Mouse (Mus musculus) c-Kit-positive CD71-positive TER-119-positive erythroid progenitor cells, embryonic 14.5 days (primary cell): ENCODE measurements around the gene Wdr6.

Experiments
- DNase-seq: peaks from one replicate; pipeline ENCODE4 v3.0.0-alpha.2; 2013; ENCODE audit warnings: low spot score

Wdr6 gene

GRCm38 (mm10) chr9:108573774-108574690, 4.5 kb downstream of the Wdr6 start:
- no peak for DNase-seq

DNA sequence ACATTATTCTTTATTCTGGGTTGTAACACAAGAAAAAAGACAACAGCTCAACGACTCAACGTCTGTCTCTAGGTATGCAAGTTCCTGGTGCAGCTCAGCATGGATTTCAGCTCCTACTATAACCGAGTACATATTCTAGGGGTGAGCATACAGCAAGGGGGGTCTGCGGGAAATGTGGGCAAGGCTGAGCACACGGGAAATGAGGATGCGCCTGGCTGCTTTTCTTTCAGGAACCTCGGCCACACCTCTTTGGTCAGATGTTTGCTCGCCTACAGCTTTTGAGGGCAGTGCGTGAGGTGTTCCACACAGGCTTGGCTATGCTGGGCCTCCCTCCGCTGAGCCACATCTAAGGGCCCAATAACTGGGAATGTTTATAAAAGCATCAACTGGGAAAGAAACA, 6.2 kb downstream of the Wdr6 start:
- DNase-seq = no peak

- DNase-seq = no peak
These were observed 7.1 kb downstream of the Wdr6 start for GRCm38 (mm10) chr9:108571401-108571973.

- peak; percentile 84 for DNase-seq
These were observed 8.2 kb downstream of the Wdr6 start for GRCm38 (mm10) chr9:108570207-108570896.

DNA sequence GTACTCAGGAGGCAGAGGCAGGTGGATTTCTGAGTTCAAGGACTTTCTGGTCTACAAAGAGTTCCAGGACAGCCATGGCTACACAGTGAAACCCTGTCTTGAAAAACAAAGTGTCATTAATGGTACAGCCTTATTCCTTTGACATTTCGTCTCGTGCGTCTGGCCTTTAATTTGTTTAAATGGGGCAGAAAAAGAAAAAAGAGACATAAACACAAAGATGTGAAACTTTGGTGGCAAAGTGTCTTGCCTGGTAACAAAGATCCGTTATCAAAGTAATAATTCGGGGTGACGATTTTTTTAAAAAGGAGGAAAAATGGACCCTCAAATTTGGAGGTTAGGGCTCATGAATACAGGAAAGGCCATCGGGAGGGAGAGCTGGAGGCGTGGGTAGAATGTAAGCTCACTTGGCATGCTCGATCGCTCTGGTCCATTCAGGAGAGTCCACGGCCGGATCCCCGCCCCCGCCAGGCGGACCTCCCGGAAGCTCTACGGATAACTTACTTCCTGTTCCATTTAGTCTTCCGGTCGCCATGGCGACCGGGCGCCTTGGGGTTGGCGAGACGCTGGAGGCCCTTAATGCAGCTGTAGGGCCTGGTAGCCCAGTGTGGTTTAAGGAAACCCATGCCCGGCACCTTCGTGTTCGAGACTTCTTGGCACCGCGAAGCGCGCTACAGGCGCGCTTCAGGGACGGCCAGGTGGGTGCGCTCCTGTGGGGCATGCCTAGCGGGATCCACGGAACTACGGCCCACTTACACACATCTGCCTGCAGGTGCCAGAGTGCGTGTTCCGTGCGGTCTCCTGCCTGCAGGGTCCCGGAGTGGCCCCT, 8.9 kb downstream of the Wdr6 start, which contains the start of gene Dalrd3:
Gene Dalrd3 (plus strand): TSS at position 506 of the 826 bp plus-strand sequence.
- DNase-seq = peak; percentile 91

DNA sequence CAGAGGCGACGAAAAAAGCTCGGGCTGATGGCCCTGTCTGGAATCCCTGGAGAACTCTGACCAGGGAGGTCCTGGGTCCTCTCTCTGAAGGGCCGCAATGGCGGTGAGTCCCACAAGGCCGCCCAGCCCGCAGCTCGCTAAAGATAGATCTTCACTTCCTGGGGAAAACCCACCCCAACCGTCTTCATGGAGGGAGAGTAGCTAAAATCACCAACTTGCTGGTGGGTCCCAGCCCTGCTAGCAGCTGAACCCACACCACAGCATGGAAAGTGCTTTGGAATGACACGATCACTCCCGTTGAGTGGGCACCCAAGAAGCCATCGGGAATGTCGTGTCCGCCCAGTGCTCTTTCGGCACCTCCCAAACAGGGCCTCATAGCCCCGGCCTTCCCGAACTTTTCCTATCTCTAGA, 10.0 kb downstream of the Wdr6 start:
- DNase-seq = no peak

DNA sequence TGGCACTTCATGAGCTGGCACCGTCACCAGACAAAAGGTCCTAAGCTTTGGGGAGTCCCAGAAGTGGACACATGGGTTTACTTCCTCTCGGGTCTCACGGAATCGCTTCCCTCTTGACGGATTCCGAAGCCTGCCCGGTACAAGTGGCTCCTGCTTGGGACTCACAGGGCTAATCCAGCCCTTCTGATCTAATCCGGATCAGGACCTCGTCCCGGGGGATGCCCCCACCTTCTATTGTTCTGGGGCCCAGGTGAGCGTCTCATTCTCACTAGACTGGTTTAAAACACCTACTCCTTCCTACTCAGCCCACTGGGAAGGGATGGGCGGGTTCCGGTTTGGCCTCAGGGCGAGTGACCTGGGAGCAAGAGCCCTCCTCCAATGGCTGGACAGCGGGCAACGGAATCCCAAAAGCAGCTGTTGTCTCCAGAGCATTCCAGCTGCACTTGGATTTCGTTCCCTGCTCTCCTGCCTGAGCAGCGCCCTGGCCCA, 10.6 kb downstream of the Wdr6 start:
- DNase-seq = no peak

DNA sequence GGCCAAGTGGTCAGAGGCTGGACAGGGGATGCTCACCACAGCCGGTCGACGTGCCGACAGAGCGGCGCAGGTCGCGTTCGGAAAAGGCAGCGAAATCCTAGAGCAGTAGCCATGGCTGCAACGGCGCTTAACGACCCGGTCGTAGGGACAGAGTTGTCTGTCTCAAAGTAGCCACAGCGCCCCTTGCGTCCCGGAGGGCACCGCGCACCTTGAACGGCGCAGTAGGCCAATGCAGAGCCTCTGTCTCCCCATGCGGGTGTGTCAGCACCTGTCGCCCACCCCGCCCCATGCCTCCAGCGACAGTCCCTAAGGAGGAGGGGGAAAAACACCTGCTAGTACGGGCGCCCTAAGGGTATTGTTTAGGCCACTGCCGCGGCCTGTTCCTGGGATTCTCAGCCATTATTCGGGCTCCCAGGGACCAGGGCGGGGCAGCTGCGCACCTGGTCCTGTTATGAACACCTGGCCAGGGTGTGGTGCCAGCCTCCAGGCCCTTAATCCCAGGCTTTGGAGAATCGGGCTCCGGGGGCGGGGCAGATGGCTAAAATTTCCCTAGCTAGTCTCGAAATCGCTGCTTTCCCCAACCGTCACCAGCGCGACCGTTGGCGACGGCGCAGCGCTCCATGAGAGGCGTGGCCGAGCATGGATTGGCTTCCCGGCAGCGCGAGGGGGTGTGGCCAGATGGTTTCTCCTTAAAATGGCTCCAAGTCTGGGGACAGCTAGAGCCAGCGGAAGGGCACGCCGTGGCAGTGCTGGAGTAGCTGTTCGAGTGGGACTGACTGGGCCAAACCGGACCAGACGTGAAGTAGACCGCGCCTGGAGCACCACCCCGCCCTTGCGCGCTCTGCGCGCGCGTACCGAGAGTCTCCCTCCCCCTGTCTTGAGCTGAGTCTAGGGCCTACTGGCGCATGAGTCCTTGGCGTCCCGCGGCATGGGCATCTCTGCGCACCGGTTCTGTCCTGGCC, 11.4 kb downstream of the Wdr6 start, which contains the start of gene Ndufaf3:
Gene Ndufaf3 (minus strand): TSS at position 620 of the 962 bp plus-strand sequence.
- DNase-seq = peak; percentile 92

DNA sequence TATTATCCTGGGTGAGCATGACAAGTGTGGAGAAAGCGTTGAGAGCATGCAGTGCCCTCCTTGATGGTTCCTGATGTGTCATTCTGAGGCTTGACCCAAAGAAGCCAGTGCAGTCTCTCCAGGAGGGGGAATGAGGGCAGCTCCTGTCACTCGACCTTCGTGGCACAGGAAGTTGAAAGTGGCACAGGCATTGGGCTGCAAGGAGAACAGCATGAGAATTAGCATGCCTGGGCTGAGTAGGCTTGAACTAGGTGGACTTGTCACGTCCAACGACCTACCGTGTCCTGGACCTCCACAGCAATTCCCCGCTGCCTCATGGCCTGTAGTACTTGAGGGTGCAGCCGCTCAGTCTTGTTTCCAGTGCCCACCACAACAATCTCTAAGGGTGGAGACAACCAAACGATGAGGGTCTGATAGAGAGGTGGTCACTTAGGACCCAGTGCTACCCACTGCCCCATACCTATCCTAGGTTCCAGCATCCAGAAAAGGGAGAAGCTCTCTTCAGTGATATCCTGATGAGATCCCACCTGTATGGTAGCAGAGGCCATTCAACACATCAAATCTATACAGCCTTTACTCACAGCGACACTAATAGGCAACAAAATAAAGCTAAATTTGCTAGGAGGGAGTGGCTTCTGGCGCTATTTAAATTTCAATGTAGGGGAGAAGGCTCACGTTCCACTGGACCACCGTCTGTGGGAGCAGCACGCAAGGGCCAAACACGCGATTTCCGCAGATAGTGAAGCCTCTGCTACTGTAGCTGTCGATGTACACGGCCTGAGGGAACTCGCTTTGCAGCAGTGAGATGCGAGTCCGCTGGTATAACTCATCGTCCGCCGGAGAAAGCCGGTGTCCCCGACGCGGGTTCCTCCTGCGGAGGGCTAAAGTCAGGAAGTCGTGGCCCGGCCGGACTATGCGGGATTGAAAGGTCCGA, 12.4 kb downstream of the Wdr6 start:
- no peak for DNase-seq

GRCm38 (mm10) chr9:108564131-108564530, 14.4 kb downstream of the Wdr6 start:
- no peak for DNase-seq

DNA sequence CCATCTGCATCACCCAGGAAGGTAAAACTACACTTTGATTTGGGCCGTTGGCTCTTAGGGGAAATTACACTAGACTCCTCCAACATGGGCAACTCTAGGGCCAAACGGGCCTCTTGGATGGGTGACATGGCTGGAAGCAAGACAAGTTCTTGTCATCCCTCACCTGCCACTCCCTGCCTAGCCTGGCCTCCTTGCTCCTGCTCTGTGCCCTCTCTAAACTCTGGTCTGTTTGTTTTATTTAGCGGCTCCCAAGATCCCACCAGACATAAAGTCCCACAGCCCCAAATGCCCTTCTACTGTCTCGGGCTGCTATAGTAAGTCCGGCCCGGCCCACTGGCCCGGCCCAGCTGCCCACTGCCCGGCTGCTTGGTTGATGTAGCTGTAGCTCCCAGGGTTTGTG, 14.9 kb downstream of the Wdr6 start:
- DNase-seq = no peak

DNA sequence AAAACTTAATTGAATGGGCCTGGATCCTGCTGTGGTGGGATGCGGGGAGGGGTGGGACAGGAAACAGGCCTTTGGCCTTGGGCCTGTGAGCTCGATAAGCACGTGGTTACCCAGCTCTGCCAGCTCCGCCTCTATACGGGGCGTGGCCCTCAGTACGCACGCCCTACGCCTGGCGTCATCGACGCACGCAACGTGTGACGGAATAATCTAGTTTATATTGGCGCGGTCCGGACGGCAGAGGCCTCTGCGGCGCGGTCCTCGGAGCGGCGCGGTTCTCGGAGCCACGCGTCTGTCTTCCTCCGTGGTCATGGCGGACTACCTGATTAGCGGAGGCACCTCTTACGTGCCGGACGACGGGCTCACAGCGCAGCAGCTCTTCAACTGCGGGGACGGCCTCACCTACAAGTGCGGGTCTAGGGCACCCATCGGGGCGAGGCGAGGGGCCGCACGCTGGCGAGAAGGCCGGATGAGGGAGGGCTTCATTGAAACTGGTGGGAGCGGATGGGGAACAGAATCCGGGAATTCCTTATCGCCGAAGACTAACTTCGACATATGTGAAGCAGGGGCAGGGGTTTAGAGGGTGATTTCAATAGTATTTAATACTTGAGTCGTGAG, 18.2 kb downstream of the Wdr6 start, which contains the start of gene Impdh2:
Gene Impdh2 (plus strand): TSS at position 60 of the 615 bp plus-strand sequence.
- peak; percentile 97 for DNase-seq

DNA sequence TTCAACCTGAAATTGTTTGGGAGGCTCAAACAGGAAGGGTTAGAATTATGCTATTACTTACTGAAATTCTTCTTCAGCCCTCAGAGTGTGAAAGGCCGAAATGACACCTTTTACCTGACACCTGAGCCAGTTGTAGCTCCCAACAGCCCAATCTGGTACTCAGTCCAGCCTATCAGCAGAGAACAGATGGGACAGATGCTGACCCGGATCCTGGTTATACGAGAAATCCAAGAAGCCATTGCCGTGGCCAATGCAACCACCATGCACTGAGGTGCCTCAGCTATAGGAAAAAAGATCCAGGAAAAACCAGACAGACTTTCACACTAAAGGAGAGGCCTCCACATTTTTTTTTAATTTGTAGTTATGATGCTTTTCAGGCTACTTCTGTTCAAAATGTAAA, 19.4 kb downstream of the Wdr6 start:
- DNase-seq = no peak

DNA sequence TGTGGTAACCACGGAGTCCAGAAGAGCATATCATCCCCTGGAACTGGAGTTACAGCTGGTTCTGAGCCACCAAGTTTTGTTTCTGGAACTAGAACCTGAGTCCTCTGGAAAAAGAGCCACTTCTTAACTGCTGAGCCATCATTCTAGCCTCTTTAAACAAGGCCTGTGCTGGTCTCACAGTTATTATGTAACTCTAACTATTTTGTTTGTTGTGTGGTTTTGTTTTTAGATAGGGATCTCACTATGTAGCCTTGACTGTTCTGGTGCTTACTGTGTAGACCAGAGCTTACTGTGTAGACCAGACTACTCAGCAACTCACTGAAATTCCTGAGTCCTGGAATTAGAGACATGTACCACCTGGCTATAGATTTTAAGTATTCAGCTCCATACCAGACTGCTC, 31.7 kb downstream of the Wdr6 start:
- DNase-seq = no peak

GRCm38 (mm10) chr9:108545986-108546385, 32.6 kb downstream of the Wdr6 start:
- no peak for DNase-seq

DNA sequence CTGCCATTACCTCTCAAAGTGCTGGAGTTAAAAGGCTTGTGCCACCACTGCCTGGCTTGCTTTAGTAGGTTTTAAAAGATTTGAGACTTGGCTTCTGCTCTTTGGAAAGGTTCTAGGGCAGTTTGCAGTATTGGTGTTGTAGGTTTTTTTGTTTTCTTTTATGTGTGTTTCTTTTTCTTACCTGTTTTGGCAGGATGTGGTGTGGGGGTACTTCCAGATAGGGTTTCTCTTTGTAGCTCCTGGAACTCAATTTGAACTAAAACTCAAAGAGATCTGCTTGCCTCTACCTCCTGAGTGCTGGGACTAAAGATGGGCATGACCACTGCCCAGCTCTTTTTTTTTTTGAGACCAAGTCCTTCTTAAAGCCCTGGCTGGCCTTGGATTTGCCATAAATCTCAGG, 37.7 kb downstream of the Wdr6 start:
- DNase-seq = no peak

DNA sequence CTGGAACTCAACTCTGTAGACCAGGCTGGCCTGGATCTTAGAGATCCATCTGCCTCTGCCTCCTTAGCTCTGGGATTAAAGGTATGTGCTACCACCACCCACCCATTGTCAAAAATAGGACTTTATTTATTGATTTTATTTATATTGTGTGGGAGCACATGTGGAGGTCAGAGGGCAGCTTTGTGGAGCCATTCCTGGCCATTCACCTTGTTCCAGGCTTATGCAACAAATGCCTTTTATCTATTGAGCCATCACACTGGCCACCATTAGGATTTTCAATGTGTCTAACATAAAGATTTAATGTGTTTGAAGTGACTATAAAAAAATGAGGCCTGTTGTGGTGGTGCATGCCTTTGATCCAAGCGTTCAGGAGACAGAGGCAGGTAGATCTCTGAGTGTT, 47.0 kb downstream of the Wdr6 start:
- DNase-seq = no peak

DNA sequence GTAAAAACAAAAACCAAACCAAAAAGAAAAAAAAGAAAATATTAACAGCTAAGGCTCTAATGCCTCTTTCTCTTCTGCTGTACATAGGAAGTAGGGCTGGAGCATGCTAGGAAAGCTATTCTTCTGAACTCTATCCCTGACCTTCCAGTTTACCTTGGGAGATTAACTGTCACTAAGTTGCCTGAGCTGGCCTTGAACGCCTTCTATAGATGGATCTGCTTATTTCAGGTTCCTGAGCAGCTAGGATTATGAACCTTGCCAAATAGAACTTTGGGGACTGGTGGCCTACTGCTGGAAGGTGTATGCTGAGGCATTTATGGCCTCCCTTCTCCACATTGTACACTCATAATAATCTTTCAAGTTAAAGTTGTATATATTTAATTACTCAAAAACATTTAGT, 47.6 kb downstream of the Wdr6 start:
- DNase-seq = no peak

DNA sequence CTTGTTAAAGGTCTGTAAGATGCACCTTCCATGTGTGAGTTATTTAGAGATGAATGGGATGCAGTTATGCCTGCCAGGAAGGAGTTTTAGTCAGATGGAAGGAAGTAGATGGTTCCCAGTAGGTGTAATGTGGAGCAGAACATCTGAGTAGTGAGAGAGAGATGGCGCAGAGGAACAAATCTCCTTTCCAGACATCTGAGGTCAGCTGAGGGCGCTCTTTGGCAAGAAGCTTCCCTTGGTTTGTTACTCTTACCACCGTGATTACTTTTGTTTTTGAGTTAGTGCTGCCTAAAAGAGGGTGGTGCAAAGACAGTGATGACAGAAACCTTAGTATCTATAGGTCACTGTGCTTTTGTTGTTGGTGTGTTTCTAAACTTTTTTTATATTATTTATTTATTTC, 53.1 kb downstream of the Wdr6 start:
- DNase-seq = no peak
